Comparison of ENCODE assay signal across 8 mouse cellular contexts in the genomic region with DNA sequence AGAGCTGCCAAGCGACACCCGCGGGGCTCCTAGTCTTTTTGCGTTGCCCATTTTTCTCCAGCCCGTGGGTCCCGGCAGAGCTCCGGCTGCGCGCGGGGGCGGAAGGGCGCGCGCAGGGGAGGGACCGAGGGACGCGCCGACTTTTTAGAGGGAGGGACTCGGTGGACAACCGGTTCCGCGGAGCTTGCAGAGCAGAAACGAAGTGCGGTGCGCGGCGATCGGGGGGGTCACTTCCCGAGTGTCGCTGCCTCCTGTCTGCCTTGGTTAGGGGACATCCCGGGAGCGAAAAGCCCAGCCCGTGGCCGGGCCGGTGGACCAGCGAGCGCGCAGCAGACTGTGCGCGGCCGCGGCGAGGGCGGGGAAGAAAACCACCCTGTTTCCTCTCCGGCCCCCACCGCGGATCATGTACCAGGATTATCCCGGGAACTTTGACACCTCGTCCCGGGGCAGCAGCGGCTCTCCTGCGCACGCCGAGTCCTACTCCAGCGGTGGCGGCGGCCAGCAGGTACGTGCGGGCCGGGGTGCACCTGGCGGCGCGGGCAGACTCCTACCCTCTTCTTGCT. TPM values are rescaled to one million over a fixed set of nuclear protein-coding genes. Genes with fewer than 3 reads are reported as not detected.
DNase-seq lines count a peak whose midpoint lies in the region; ATAC-seq lines count a peak whose summit lies in the region.

No protein-coding gene starts in this region.

- H3K27ac ChIP-seq in brown adipose tissue, adult 24 weeks (replicated peaks; ENCODE audit: low read depth, low read length), result peak overlapping the region; percentile 99
- H3K27ac ChIP-seq in hindbrain, embryonic 11.5 days (ENCODE audit: low read depth, low read length), result no peak overlapping the region

- ATAC-seq in hindbrain, embryonic 11.5 days (ENCODE audit: low FRiP score), result no peak
- ATAC-seq in inflammation-experienced regulatory T-cells, adult 6 months, result no peak

- peak overlapping the region; percentile 93 for H3K4me2 ChIP-seq in hindbrain, embryonic 11.5 days (replicated peaks; ENCODE audit: low read depth, low read length)

- peak; percentile 44 for DNase-seq in MEL-GATA-1-ER (ENCODE audit: extremely low read depth, low read depth)
- DNase-seq in frontal cortex, postnatal 14 days (ENCODE audit: low spot score in 2 of 2), result peak; percentile 41 to 56
- DNase-seq in hindbrain, embryonic 11.5 days (ENCODE audit: low spot score), result peak; percentile 61
- peak; percentile 42 to 47 for DNase-seq in layer of hippocampus, postnatal 25 days (ENCODE audit: extremely low spot score in 1 of 2, low spot score in 1 of 2)
- peak; percentile 82 for DNase-seq in lung, postnatal 36 days
- peak; percentile 71 for DNase-seq in right cerebral cortex, postnatal 25 days

- peaks cover 10% of the 10 kb centered on the region for H3K4me1 ChIP-seq in brown adipose tissue, adult 24 weeks (ENCODE audit: control insufficient read depth, insufficient read depth, insufficient read length, low read length)
- H3K4me1 ChIP-seq in hindbrain, embryonic 11.5 days (replicated peaks; ENCODE audit: control insufficient read depth, insufficient read depth, low read length), result peaks cover 3% of the 10 kb centered on the region; the same call in 1 of the 2 replicates

- no peaks in the 10 kb centered on the region for H3K36me3 ChIP-seq in hindbrain, embryonic 11.5 days (ENCODE audit: control insufficient read depth, insufficient read depth, low read length)

- peak overlapping the region; percentile 25 for H3K9ac ChIP-seq in hindbrain, embryonic 11.5 days (ENCODE audit: low read depth, low read length)

- H3K4me3 ChIP-seq in brown adipose tissue, adult 24 weeks (ENCODE audit: insufficient read depth, low read depth, low read length), result peak overlapping the region; percentile 83
- H3K4me3 ChIP-seq in hindbrain, embryonic 11.5 days (ENCODE audit: low read depth, low read length), result peak overlapping the region; percentile 41

- peaks cover 43% of the 10 kb centered on the region for H3K27me3 ChIP-seq in hindbrain, embryonic 11.5 days (ENCODE audit: control insufficient read depth, insufficient read depth, low read length)

- under 1% methylated on average over 57 of the region's 63 CpGs for WGBS in hindbrain, embryonic 11.5 days

- no peaks in the 10 kb centered on the region for H3K9me3 ChIP-seq in hindbrain, embryonic 11.5 days (ENCODE audit: control insufficient read depth, low read length)

RNA-seq across cellular contexts. Expression of a gene that starts 0.8 kb away (rescaled TPM):
- 18.5 and 20.0 TPM in 2 replicates for polyA plus RNA-seq in brown adipose tissue, adult 24 weeks (2012; ENCODE audit: insufficient read depth, insufficient read length, missing spikeins)
- polyA plus RNA-seq in hindbrain, embryonic 11.5 days (2014; fragmentation: Nextera tagmentation; extraction: Ambion mirVana), result 0.67 and 1.1 TPM in 2 replicates
- total RNA-seq in layer of hippocampus, postnatal 25 days (2021), result 10 to 100 TPM; 47.6 to 48.4 TPM
- 1 to 10 TPM; 1.3 to 2.0 (median 1.7) TPM for polyA plus RNA-seq in inflammation-experienced regulatory T-cells, adult 6 months (2017; shearing (Covaris generic))
